ENCODE assay signal across 10 mouse cellular contexts in the genomic region with DNA sequence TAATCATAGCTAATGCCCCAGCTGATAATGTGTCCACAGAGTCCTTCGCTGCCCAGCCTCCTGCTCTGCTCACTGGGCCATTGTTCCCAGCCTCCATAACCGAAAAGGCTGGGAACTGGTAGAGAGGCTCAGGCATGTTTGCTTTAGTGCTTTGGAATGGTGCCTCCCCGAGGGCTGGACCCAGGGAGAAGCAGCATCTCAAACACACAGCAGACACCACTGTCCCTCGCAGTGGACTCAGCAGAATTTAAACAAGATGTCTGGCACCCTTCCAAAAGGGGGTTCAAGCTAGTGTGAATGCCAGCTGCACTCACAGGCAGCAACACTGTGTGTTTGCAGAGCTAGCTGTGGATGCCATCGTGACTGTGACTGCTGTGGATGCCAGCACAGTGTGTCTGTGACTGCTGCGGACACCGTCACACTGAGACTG.
DNase-seq lines count a peak whose midpoint lies in the region; ATAC-seq and TF ChIP-seq lines count a peak whose summit lies in the region.
"Had no signal": no experiment of that assay in that cellular context is flagged by ENCODE, and none has a peak within 500 bp of the region (broad histone marks: within the 10 kb centered on the region; RNA-seq: fewer than 3 reads in every experiment).

No protein-coding gene starts in this region.

- no peaks in the 10 kb centered on the region for H3K9me3 ChIP-seq in embryonic facial prominence, embryonic 11.5 days (replicated peaks; ENCODE audit: control insufficient read depth, low read length)
- H3K9me3 ChIP-seq in forebrain, embryonic 15.5 days, result no peaks in the 10 kb centered on the region
- H3K9me3 ChIP-seq in midbrain, embryonic 12.5 days, result no peaks in the 10 kb centered on the region

- no peak overlapping the region for H3K4me3 ChIP-seq in layer of hippocampus, adult 2 months
- no peak overlapping the region for H3K4me3 ChIP-seq in embryonic facial prominence, embryonic 11.5 days (ENCODE audit: low read depth, low read length)
- H3K4me3 ChIP-seq in forebrain, embryonic 15.5 days, result no peak overlapping the region
- H3K4me3 ChIP-seq in midbrain, embryonic 12.5 days, result no peak overlapping the region

- no peaks in the 10 kb centered on the region for H3K36me3 ChIP-seq in embryonic facial prominence, embryonic 11.5 days (replicated peaks; ENCODE audit: control insufficient read depth, insufficient read depth, low read depth, low read length)
- H3K36me3 ChIP-seq in forebrain, embryonic 15.5 days, result no peaks in the 10 kb centered on the region
- H3K36me3 ChIP-seq in midbrain, embryonic 12.5 days, result no peaks in the 10 kb centered on the region

- TF ChIP-seq CTCF in layer of hippocampus, adult 2 months (conservative IDR thresholded peaks at IDR 0.05), result no peak

- no peak overlapping the region for H3K4me2 ChIP-seq in embryonic facial prominence, embryonic 11.5 days (ENCODE audit: low read depth, low read length)
- H3K4me2 ChIP-seq in forebrain, embryonic 15.5 days (replicated peaks), result no peak overlapping the region
- H3K4me2 ChIP-seq in midbrain, embryonic 12.5 days (replicated peaks), result no peak overlapping the region

- H3K9ac ChIP-seq in embryonic facial prominence, embryonic 11.5 days (replicated peaks; ENCODE audit: low read length), result no peak overlapping the region
- no peak overlapping the region for H3K9ac ChIP-seq in forebrain, embryonic 15.5 days (replicated peaks)
- H3K9ac ChIP-seq in midbrain, embryonic 12.5 days (replicated peaks), result 0 out of 2 replicates have a peak overlapping the region, but pooled peaks have one; percentile 7

- WGBS in embryonic facial prominence, embryonic 11.5 days, result 52% methylated on average over 7 of the region's 7 CpGs
- 23% methylated on average over 7 of the region's 7 CpGs for WGBS in forebrain, embryonic 15.5 days
- 52% methylated on average over 7 of the region's 7 CpGs for WGBS in midbrain, embryonic 12.5 days

- H3K4me1 ChIP-seq in embryonic facial prominence, embryonic 11.5 days (ENCODE audit: control insufficient read depth, insufficient read depth, low read length), result no peaks in the 10 kb centered on the region; the same call in 1 of the 2 replicates
- peaks cover 15% of the 10 kb centered on the region for H3K4me1 ChIP-seq in forebrain, embryonic 15.5 days
- H3K4me1 ChIP-seq in midbrain, embryonic 12.5 days, result peaks cover 14% of the 10 kb centered on the region; the same call in 1 of the 2 replicates

- peak; percentile 9 for DNase-seq in layer of hippocampus, adult 11-12 months (ENCODE audit: low spot score)
- DNase-seq in layer of hippocampus, adult 2 months (ENCODE audit: low spot score in 2 of 2), result no peak
- DNase-seq in embryonic facial prominence, embryonic 11.5 days (ENCODE audit: low spot score), result peak; percentile 53
- DNase-seq in urinary bladder, postnatal 25 days (ENCODE audit: low spot score), result no peak
- no peak for DNase-seq in adrenal gland, postnatal 25 days
- no peak for DNase-seq in spleen, postnatal 14 days (ENCODE audit: low spot score in 2 of 2)
- DNase-seq: cerebellum, adult 9-11 months had no signal

- no peaks in the 10 kb centered on the region for H3K27me3 ChIP-seq in embryonic facial prominence, embryonic 11.5 days (ENCODE audit: control insufficient read depth, insufficient read depth, low read length)
- no peaks in the 10 kb centered on the region for H3K27me3 ChIP-seq in forebrain, embryonic 15.5 days
- H3K27me3 ChIP-seq in midbrain, embryonic 12.5 days, result no peaks in the 10 kb centered on the region

- ATAC-seq in embryonic facial prominence, embryonic 11.5 days (replicated peaks; ENCODE audit: insufficient number of reproducible peaks, low FRiP score, low TSS enrichment, low read depth), result peak; percentile 49; the same call in 1 of the 2 replicates
- peak; percentile 80 for ATAC-seq in forebrain, embryonic 15.5 days (replicated peaks)
- peak; percentile 76 for ATAC-seq in midbrain, embryonic 12.5 days (ENCODE audit: low FRiP score, low read depth)

- no peak overlapping the region for H3K27ac ChIP-seq in layer of hippocampus, adult 2 months
- H3K27ac ChIP-seq in embryonic facial prominence, embryonic 11.5 days (replicated peaks; ENCODE audit: low read depth, low read length), result no peak overlapping the region
- peak overlapping the region; percentile 20; the same call in 1 of the 2 replicates for H3K27ac ChIP-seq in forebrain, embryonic 15.5 days (replicated peaks)
- peak overlapping the region; percentile 22; the same call in 1 of the 2 replicates for H3K27ac ChIP-seq in midbrain, embryonic 12.5 days (replicated peaks)
- H3K27ac ChIP-seq: kidney, postnatal 0 days had no signal

Comparison
In these comparisons a context has a peak if more than half of its experiments do, and no peak if none do; other contexts are left out.
1. DNase-seq: peak in layer of hippocampus, adult 11-12 months (single experiment) and embryonic facial prominence, embryonic 11.5 days (single experiment); none in layer of hippocampus, adult 2 months (0 of 2), urinary bladder, postnatal 25 days (single experiment), adrenal gland, postnatal 25 days (single experiment) and spleen, postnatal 14 days (0 of 2).
2. H3K27ac ChIP-seq: peak in forebrain, embryonic 15.5 days (single experiment) and midbrain, embryonic 12.5 days (single experiment); none in layer of hippocampus, adult 2 months (single experiment) and embryonic facial prominence, embryonic 11.5 days (single experiment).
3. Peak in every context shown above with its lines, with median percentiles within 50 percentile points of each other: ATAC-seq.